Mouse (Mus musculus) E14TG2a.4 (cell line): ENCODE measurements around the gene Tubb4a.

ENCODE experiments used
- CTCF ChIP-seq: conservative IDR thresholded peaks from 2 replicates; pipeline ENCODE4 v1.5.1; 2014; ENCODE audit warnings: low read length
- NANOG ChIP-seq: IDR thresholded peaks from 2 replicates; pipeline ENCODE4 v1.6.1; 2014; ENCODE audit warnings: borderline replicate concordance, low read length, mixed read lengths
- POU5F1 ChIP-seq: IDR thresholded peaks from 2 replicates; pipeline ENCODE4 v1.6.1; 2014; ENCODE audit warnings: low read length, borderline replicate concordance

DNA sequence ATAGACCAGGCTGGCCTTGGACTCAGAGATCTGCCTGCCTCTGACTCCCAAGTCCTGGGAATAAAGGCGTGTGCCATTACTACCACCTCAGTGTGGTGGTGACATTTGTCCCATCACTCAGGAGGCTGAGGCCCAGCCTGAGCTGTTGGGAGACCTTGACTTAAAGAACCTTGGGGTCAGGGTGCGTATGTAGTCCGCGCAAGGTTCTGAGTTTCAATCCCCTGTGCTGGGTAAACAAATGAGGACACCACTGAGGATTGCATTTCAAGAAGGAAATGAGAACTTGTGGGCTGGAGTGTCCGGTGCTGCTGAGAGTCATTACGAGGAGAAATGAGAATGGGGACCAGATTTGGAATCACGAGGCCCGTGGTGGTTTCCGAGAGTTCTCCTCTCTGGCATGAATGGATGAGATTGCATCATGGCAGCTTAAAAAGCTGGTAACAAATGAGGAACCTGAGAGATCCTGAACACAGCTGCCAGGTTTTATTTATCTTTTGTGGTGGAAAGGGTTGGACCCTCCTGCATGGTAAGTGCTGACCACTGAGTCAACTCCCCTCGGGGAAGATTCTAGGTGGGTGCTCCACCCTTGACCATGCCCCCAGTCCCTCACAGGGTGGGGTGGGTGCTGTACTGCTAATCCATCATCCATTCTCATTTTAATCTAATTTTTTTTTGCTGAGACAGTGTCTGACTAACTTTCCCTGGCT, 25.3 kb upstream of the Tubb4a start:
- TF ChIP-seq CTCF (no peak), POU5F1 (no peak), NANOG (no peak)
